Mouse (Mus musculus): ENCODE results near the gene Stk24. TPM values are rescaled to one million over a fixed set of nuclear protein-coding genes. Genes with fewer than 3 reads are reported as not detected.
A peak's percentile ranks its signal among the peaks of the same experiment; 100 is the strongest.

The Stk24 gene
- polyA plus RNA-seq, 1 experiment = 101 TPM

- no peak for TF ChIP-seq POLR2A (IDR thresholded peaks at IDR 0.05; ENCODE audit: borderline replicate concordance, low read depth, low read length)
- no peak for TF ChIP-seq CTCF (IDR thresholded peaks at IDR 0.05; ENCODE audit: low read depth, low read length)
- no peaks in the 10 kb centered on the region for H3K4me1 ChIP-seq (ENCODE audit: control insufficient read depth, insufficient read depth, low read length)
- H3K27ac ChIP-seq (ENCODE audit: insufficient read depth, low read depth, low read length) = no peak overlapping the region
- H3K4me3 ChIP-seq (ENCODE audit: insufficient read depth, low read length) = no peak overlapping the region
These were observed 98.5 kb downstream of the Stk24 start for GRCm38 (mm10) chr14:121281336-121281710.

GRCm38 (mm10) chr14:121280601-121281335 is 99.0 kb downstream of the Stk24 start:
- Histone ChIP-seq H3K4me3 (ENCODE audit: insufficient read depth, low read length) (no peak overlapping the region), H3K27ac (ENCODE audit: insufficient read depth, low read depth, low read length) (no peak overlapping the region), H3K4me1 (ENCODE audit: control insufficient read depth, insufficient read depth, low read length) (no peaks in the 10 kb centered on the region)
- no peak for TF ChIP-seq CTCF (IDR thresholded peaks at IDR 0.05; ENCODE audit: low read depth, low read length)
- no peak for TF ChIP-seq POLR2A (IDR thresholded peaks at IDR 0.05; ENCODE audit: borderline replicate concordance, low read depth, low read length)

GRCm38 (mm10) chr14:121279106-121279505 is 100.7 kb downstream of the Stk24 start:
- peak; percentile 88 for TF ChIP-seq CTCF (IDR thresholded peaks at IDR 0.05; ENCODE audit: low read depth, low read length)
- no peak for TF ChIP-seq POLR2A (IDR thresholded peaks at IDR 0.05; ENCODE audit: borderline replicate concordance, low read depth, low read length)
- no peak overlapping the region for H3K4me3 ChIP-seq (ENCODE audit: insufficient read depth, low read length)

GRCm38 (mm10) chr14:121276016-121276415 is 103.8 kb downstream of the Stk24 start:
- Histone ChIP-seq H3K27ac (ENCODE audit: insufficient read depth, low read depth, low read length) (no peak overlapping the region), H3K4me3 (ENCODE audit: insufficient read depth, low read length) (no peak overlapping the region), H3K4me1 (ENCODE audit: control insufficient read depth, insufficient read depth, low read length) (no peaks in the 10 kb centered on the region)
- TF ChIP-seq POLR2A (IDR thresholded peaks at IDR 0.05; ENCODE audit: borderline replicate concordance, low read depth, low read length) = no peak
- TF ChIP-seq CTCF (IDR thresholded peaks at IDR 0.05; ENCODE audit: low read depth, low read length) = no peak

More at GRCm38 (mm10) chr14:121279106-121279505, 100.7 kb downstream of the Stk24 start:
- Histone ChIP-seq H3K4me1 (ENCODE audit: control insufficient read depth, insufficient read depth, low read length) (no peaks in the 10 kb centered on the region), H3K27ac (ENCODE audit: insufficient read depth, low read depth, low read length) (no peak overlapping the region)

GRCm38 (mm10) chr14:121274985-121275384 is 104.8 kb downstream of the Stk24 start:
- no peak overlapping the region for H3K27ac ChIP-seq (ENCODE audit: insufficient read depth, low read depth, low read length)
- H3K4me1 ChIP-seq (ENCODE audit: control insufficient read depth, insufficient read depth, low read length) = no peaks in the 10 kb centered on the region
- H3K4me3 ChIP-seq (ENCODE audit: insufficient read depth, low read length) = no peak overlapping the region
- TF ChIP-seq POLR2A (IDR thresholded peaks at IDR 0.05; ENCODE audit: borderline replicate concordance, low read depth, low read length) (no peak), CTCF (IDR thresholded peaks at IDR 0.05; ENCODE audit: low read depth, low read length) (no peak)

- no peaks in the 10 kb centered on the region for H3K4me1 ChIP-seq (ENCODE audit: control insufficient read depth, insufficient read depth, low read length)
- no peak for TF ChIP-seq CTCF (IDR thresholded peaks at IDR 0.05; ENCODE audit: low read depth, low read length)
- TF ChIP-seq POLR2A (IDR thresholded peaks at IDR 0.05; ENCODE audit: borderline replicate concordance, low read depth, low read length) = no peak
- no peak overlapping the region for H3K27ac ChIP-seq (ENCODE audit: insufficient read depth, low read depth, low read length)
- H3K4me3 ChIP-seq (ENCODE audit: insufficient read depth, low read length) = no peak overlapping the region
These were observed 109.3 kb downstream of the Stk24 start for GRCm38 (mm10) chr14:121270490-121270889.

- TF ChIP-seq CTCF (IDR thresholded peaks at IDR 0.05; ENCODE audit: low read depth, low read length) (no peak), POLR2A (IDR thresholded peaks at IDR 0.05; ENCODE audit: borderline replicate concordance, low read depth, low read length) (no peak)
- Histone ChIP-seq H3K27ac (ENCODE audit: insufficient read depth, low read depth, low read length) (no peak overlapping the region), H3K4me3 (ENCODE audit: insufficient read depth, low read length) (no peak overlapping the region), H3K4me1 (ENCODE audit: control insufficient read depth, insufficient read depth, low read length) (no peaks in the 10 kb centered on the region)
These were observed 112.0 kb downstream of the Stk24 start for GRCm38 (mm10) chr14:121267801-121268200.

GRCm38 (mm10) chr14:121264453-121264852 is 115.4 kb downstream of the Stk24 start:
- TF ChIP-seq POLR2A (IDR thresholded peaks at IDR 0.05; ENCODE audit: borderline replicate concordance, low read depth, low read length) = no peak
- no peak for TF ChIP-seq CTCF (IDR thresholded peaks at IDR 0.05; ENCODE audit: low read depth, low read length)
- Histone ChIP-seq H3K27ac (ENCODE audit: insufficient read depth, low read depth, low read length) (no peak overlapping the region), H3K4me1 (ENCODE audit: control insufficient read depth, insufficient read depth, low read length) (no peaks in the 10 kb centered on the region), H3K4me3 (ENCODE audit: insufficient read depth, low read length) (no peak overlapping the region)

- no peaks in the 10 kb centered on the region for H3K4me1 ChIP-seq (ENCODE audit: control insufficient read depth, insufficient read depth, low read length)
- H3K27ac ChIP-seq (ENCODE audit: insufficient read depth, low read depth, low read length) = no peak overlapping the region
- no peak overlapping the region for H3K4me3 ChIP-seq (ENCODE audit: insufficient read depth, low read length)
- TF ChIP-seq CTCF (IDR thresholded peaks at IDR 0.05; ENCODE audit: low read depth, low read length) = no peak
- no peak for TF ChIP-seq POLR2A (IDR thresholded peaks at IDR 0.05; ENCODE audit: borderline replicate concordance, low read depth, low read length)
These were observed 115.9 kb downstream of the Stk24 start for GRCm38 (mm10) chr14:121263912-121264311.

- TF ChIP-seq POLR2A (IDR thresholded peaks at IDR 0.05; ENCODE audit: borderline replicate concordance, low read depth, low read length) = no peak
- TF ChIP-seq CTCF (IDR thresholded peaks at IDR 0.05; ENCODE audit: low read depth, low read length) = no peak
- Histone ChIP-seq H3K4me1 (ENCODE audit: control insufficient read depth, insufficient read depth, low read length) (no peaks in the 10 kb centered on the region), H3K27ac (ENCODE audit: insufficient read depth, low read depth, low read length) (no peak overlapping the region), H3K4me3 (ENCODE audit: insufficient read depth, low read length) (no peak overlapping the region)
These were observed 117.2 kb downstream of the Stk24 start for GRCm38 (mm10) chr14:121262606-121263005.
